Mouse (Mus musculus): ENCODE results near the gene Kcnmb4.

Kcnmb4 gene

DNA sequence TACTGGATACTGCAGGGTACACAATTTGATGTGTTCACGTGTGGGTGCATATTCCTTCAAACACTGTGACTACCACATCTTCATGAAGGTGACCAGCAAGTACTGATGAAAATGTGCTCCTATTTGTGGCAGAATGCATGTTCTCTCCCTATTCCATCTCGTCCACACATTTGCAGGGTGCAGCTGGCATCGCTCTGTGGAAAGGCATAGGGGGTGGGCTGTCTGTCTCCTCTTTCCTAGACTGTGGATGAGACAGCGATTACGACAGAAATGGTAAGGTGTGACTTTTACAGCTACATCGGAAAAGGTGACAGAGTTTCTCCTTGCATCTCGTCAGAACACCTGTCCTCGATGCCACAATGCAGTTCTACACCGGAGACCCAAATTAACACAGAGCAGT, 14.9 kb downstream of the Kcnmb4 start:
- DNase-seq (ENCODE audit: extremely low read depth, insufficient read length, low spot score) = no peak

DNA sequence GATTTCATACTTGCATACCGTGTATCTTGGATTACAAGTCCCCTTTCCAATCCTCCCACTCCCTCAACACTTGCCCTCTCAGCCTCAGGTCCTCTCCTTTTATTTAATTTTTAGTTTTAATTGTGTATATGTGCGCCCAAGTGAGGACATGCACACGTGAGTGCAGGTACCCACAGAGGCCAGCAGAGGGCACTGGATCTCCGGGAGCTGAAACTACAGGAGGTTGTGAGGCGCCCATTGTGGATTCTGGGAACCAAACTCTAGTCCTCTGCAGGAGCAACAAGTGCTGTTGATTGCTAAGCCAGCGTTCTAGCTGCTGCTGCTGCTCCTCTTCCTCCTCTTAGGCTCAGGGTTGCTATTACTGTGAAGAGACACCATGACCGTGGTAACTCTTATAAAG, 20.9 kb downstream of the Kcnmb4 start:
- no peak for DNase-seq (ENCODE audit: extremely low read depth, insufficient read length, low spot score)

DNA sequence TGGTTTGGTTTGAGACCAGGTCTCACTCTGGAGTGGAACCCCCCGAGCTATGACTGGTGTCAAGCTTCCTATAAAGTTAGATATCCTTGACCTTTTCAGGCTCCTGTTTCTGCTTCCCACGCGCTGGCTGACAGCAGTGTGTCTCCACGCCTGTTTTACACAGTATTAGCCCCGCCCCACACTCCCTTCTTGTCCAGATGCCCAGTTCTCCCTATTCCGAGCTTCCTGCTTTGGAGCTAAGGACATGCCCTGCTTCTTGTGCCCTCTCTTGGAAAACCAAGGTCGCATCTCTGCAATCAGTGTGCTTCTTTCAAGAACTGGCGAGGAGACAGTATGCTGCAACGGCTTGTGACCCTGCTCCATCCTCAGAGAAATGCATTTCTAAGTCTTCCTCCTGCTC, 23.1 kb downstream of the Kcnmb4 start:
- no peak for DNase-seq (ENCODE audit: extremely low read depth, insufficient read length, low spot score)

- DNase-seq (ENCODE audit: extremely low read depth, insufficient read length, low spot score) = no peak
Measured at GRCm38 (mm10) chr10:116448166-116448565, 25.5 kb downstream of the Kcnmb4 start.

DNA sequence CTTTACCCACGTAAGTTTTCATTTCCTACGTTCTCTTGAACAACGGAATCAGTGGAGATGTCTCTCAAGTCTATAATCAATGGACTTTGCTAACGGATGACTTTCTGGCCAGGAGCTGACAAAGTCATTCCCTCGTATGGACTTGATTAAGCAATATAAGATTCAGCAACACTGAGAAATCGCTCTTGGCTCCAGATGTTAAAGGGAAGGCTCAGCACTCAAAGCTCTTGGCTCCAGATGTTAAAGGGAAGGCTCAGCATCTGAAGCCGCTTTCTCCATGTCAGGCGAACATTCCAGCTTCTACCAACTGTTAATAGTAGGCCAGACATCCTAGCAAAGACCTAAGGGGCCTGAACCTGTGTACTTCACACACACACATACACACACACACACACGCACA, 26.5 kb downstream of the Kcnmb4 start:
- DNase-seq (ENCODE audit: extremely low read depth, insufficient read length, low spot score) = no peak

- DNase-seq (ENCODE audit: extremely low read depth, insufficient read length, low spot score) = no peak
Measured at GRCm38 (mm10) chr10:116446040-116446439, 27.6 kb downstream of the Kcnmb4 start.

GRCm38 (mm10) chr10:116444826-116445225, 28.9 kb downstream of the Kcnmb4 start:
- DNase-seq (ENCODE audit: extremely low read depth, insufficient read length, low spot score) = no peak

DNA sequence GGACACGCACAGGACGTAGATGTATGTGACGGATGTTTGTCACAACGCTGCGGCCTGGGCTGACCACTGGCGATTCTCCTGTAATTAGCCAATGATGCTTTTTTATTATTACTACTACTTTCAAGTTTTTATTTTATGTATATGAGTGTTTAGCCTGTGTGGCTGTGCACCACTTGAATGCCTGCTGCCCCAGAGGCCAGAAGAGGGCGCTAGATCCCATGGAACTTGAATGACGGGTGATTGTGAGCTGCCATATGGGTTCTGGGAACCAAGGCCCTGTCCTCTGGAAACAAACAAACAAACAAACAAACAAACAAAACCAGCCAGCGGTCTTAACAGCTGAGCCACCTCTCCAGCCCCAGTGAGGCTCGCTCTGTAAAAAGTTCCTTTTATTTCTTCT, 29.3 kb downstream of the Kcnmb4 start:
- no peak for DNase-seq (ENCODE audit: extremely low read depth, insufficient read length, low spot score)

DNA sequence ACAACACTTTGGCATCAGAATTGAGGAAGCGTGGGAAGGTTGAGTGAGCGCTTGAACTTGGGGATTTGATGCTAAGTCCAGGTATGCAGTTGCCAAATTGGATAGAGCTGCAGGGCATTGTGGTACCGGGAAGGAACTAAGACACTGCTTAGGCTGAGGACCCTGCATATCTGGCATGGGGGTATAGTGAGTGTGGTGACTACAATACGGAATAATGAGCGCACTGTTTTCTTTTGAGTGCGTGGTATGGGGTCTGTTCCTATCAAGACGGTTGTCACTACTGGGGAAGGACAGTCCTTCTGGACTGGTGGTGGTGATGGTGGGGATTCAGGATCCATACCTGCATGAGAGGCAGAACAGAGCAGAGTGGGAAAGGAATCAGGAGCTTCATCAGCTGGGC, 32.7 kb downstream of the Kcnmb4 start:
- DNase-seq (ENCODE audit: extremely low read depth, insufficient read length, low spot score) = no peak

DNA sequence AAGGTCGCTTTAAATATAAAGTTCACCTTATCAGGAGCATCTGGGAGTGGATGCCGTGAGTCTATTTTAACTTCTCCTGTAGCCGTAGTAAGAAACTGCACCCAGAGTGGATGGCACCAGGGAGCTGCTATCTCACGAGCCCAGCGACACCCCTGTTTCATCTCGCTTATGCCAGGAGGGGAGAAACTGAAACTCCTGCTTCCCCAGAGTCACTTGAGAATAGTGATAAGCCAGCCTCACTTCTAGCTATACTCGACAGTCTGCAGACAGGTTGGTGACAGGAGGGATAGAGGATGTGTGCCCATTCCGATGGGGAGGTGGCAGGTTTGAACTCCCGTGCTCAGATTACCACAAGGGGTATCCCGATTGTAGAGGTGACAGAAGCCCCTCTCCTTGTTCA, 33.6 kb downstream of the Kcnmb4 start:
- DNase-seq (ENCODE audit: extremely low read depth, insufficient read length, low spot score) = no peak

GRCm38 (mm10) chr10:116435455-116435854, 38.2 kb downstream of the Kcnmb4 start:
- DNase-seq (ENCODE audit: extremely low read depth, insufficient read length, low spot score) = no peak

DNA sequence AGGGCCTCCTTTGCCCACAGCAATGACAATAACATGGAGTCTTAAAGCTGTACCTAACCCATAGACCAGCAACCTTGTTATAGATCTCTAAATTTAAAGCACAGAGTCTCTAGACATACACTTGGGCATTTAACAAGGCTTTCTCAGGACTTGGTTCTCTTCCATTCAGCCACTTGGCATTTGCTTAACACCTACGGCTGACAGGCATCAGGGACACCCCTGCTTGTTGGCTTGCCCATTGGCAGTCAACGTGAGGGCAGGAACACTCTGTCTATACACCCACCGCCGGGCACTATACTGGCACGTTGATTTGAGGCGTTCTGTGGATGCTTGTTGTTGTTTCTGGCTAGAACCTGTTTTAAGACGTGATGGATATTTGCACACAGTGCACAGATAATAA, 41.3 kb downstream of the Kcnmb4 start:
- DNase-seq (ENCODE audit: extremely low read depth, insufficient read length, low spot score) = no peak

- no peak for DNase-seq (ENCODE audit: extremely low read depth, insufficient read length, low spot score)
Measured at GRCm38 (mm10) chr10:116428026-116428780, 45.5 kb downstream of the Kcnmb4 start.

GRCm38 (mm10) chr10:116426176-116426575, 47.5 kb downstream of the Kcnmb4 start:
- no peak for DNase-seq (ENCODE audit: extremely low read depth, insufficient read length, low spot score)

- peak; percentile 49 for DNase-seq (ENCODE audit: extremely low read depth, insufficient read length, low spot score)
Measured at GRCm38 (mm10) chr10:116424921-116425320, 48.8 kb downstream of the Kcnmb4 start.

DNA sequence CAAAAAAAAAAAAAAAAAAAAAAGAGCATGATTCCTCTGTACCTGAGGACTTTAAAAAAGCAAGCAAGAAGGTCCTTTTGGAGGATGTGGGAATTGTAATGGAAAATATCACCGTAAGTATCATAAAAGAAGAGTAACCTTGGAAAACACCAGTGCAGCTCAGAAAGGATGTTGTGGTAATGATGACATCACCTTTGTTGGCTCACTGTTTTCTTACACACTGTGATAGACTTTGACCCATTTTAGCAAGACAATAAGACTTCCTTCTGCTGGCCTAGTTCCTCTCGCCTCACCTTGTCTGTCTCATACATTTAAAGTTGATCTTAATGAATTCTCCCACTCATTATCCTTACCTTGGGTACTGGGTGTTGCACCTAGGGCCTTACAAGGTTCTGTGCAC, 51.1 kb downstream of the Kcnmb4 start:
- DNase-seq (ENCODE audit: extremely low read depth, insufficient read length, low spot score) = peak; percentile 19

- DNase-seq (ENCODE audit: extremely low read depth, insufficient read length, low spot score) = no peak
Measured at GRCm38 (mm10) chr10:116420976-116421375, 52.7 kb downstream of the Kcnmb4 start.

- DNase-seq (ENCODE audit: extremely low read depth, insufficient read length, low spot score) = no peak
Measured at GRCm38 (mm10) chr10:116418121-116418726, 55.5 kb downstream of the Kcnmb4 start.

DNA sequence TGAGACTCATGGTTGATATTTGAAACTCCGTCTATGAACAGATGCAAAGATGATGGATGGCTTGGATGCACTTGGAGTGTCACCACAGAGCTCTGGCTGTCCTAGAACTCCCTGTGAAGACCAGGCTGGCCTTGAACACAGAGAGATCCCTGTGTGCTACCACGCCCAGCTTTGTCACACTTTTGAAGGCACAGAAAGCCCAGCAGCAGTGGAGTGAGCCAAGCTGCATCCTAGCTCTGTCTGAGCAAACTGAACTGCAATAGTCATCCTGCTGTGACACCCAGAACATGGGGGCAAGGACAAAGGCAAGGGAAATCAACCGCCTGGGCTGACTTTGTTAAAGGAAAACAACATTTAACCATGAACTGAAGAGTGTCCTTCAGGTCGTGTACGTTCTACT, 57.0 kb downstream of the Kcnmb4 start:
- DNase-seq (ENCODE audit: extremely low read depth, insufficient read length, low spot score) = no peak

- no peak for DNase-seq (ENCODE audit: extremely low read depth, insufficient read length, low spot score)
Measured at GRCm38 (mm10) chr10:116416142-116416541, 57.5 kb downstream of the Kcnmb4 start.

- DNase-seq (ENCODE audit: extremely low read depth, insufficient read length, low spot score) = no peak
Measured at GRCm38 (mm10) chr10:116410826-116411225, 62.9 kb downstream of the Kcnmb4 start.

- no peak for DNase-seq (ENCODE audit: extremely low read depth, insufficient read length, low spot score)
Measured at GRCm38 (mm10) chr10:116407684-116408359, 65.9 kb downstream of the Kcnmb4 start.

Measured in 3134 (cell line).